Mouse (Mus musculus): ENCODE measurements at regions not wholly inside any gene's neighbourhood (a gene's known extent, or its start where the extent isn't known, plus 50 kb on each side); places are given as distances from the start of the nearest gene placed in this dataset.

- DNase-seq (ENCODE audit: low spot score) = no peak
Measured at GRCm38 (mm10) chr15:60104126-60104525, 87.7 kb upstream of the 4933412E24Rik start.

GRCm38 (mm10) chr15:60101485-60102280 is 85.3 kb upstream of the 4933412E24Rik start:
- no peak for DNase-seq (ENCODE audit: low spot score)

GRCm38 (mm10) chr15:60097141-60097540 is 80.7 kb upstream of the 4933412E24Rik start:
- DNase-seq (ENCODE audit: low spot score) = peak; percentile 66

DNA sequence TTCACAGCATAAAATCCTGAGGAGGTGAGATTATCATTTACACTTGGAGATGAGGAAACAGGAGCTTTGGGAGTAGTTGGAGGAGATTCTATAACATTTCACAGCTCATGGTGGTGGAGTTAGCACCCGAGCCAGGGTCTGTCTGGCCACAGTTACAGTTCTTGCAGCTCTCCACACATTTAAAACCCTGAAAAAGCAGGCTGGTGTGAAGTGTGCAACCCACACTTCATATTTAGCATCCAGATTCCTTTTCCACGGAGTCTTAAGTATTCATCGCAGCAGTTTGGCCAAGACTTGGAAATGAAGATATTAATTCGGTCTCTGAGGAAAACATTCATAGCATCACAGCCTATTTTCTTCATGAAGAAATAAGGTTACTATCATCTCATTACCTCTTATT is 79.7 kb upstream of the 4933412E24Rik start:
- no peak for DNase-seq (ENCODE audit: low spot score)

DNA sequence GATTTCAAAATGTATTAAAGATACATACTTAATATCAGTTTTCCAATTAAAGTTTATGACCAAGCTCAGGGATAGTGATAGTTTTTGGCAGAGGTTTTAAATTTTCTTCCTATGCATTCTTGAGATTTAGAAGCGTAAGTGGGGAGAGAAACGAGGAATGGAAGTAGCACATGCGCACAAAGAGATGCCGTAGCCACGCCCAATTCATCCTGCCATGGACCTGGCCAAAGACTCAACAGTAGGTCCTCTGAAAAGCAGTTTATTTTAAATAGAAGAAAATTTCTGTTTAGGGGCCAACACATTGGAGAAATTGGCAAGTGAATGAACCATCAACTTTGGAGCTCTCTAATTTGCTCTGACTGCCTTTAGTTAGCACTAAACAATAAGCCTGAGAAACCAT is 73.5 kb upstream of the 4933412E24Rik start:
- DNase-seq (ENCODE audit: low spot score) = no peak

DNA sequence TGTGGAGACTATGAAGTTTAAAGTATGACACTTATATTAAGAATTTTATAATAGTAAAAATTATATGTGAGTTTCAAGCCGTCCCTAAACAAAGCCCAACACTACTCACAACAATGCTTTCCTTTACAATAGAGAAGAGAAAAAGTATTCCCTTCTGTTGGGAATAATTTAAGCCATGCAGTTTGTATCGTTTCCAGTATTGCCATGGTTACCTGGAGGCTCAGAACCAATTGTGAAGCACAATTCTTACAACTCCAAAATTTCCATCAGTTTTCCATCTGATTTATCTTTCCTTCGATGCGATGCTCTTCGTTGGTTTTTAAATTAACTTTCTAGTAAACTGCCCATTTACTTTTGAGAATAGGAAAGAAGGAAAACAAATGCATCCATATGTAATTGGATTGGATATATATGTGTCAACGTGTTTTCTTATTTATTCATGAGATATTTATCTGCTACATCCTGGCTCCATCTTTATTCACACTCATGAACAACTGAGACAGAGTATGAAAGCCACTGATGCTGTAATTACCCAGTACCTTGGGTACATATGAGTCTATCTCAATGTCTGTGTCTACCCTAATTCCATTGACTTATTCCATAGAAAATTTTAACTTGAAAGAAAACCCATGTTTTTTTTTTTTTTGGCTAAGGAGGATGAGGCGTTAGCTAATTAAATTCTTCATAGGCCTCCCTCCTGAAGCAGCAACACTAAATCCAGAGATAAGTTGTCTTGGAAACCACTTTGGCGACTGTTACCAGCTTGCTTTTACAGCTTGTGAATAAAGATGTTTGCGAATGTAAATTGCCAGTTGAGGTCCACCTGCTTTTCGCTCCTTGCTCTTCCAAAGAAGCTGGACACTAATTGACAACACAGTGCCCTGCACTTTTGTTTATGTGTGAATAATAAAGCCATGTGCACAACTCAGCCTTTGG is 72.8 kb upstream of the 4933412E24Rik start:
- no peak for DNase-seq (ENCODE audit: low spot score)

Measured in lung, postnatal 25 days (tissue).